Mouse (Mus musculus): ENCODE data around the gene 4921501E09Rik. TPM values are rescaled to one million over a fixed set of nuclear protein-coding genes. Genes with fewer than 3 reads are reported as not detected.
A peak's percentile ranks its signal among the peaks of the same experiment; 100 is the strongest.
"Not testable (repeated sequence)": the region's sequence is repeated elsewhere in the genome, so short reads cannot be mapped to it uniquely, and the experiment has no call there.

Gene 4921501E09Rik
- total RNA-seq (2021) = not detected
- long read RNA-seq, experiment 1 = 0 reads
- long read RNA-seq, experiment 2 = 0 reads

DNA sequence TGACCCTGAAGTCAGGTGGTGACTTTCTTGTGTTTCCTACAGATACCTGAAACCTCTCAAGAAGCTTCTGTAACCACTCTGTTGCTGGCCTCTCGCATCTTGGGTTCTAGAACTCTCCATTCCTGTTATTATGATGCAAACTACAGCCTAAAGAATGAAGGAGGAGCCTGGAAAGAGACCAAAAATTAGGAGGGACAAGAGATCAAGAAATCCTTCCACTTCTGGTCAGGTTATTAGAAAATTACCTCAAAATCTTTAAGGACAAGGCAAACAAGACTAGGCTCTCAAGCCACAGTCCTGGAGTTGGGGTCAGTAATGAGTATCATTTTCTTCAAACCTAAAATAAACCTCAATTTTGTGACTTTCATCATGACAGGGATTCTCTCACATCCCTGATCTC lies at the start of gene 4921501E09Rik:
Gene 4921501E09Rik, minus strand, starts transcription at position 101 of the 400 bp plus-strand sequence.
- H3K4me3 ChIP-seq = no peak within 1 kb of the TSS
- no peak for TF ChIP-seq CTCF (IDR thresholded peaks at IDR 0.05)
- H3K27ac ChIP-seq = no peak within 1 kb of the TSS
- intact Hi-C loops (cut with DNase I) = no loop called here
- no peak for DNase-seq

DNA sequence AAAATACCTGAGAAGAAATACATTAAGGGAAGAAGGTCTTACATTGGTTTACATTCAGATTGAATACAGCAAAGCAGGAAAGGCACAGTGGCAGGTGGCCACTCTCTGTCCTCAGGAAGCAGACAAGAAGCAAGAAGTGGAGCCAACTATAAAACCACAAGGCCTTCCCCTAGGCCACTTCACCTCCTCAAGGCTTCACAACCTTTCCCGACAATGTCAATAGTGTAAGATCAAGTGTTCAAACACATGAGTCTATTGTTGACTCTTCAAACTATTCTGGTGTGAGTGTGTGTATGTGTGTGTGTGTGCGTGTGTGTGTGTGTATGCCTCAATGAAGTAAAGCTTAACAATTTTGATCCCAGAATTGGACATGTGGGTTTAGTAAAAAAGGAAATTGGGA lies 29.5 kb upstream of the 4921501E09Rik start:
- no peak for DNase-seq
- intact Hi-C loops (cut with DNase I) = no loop called here
- Histone ChIP-seq H3K4me3 (no peak overlapping the region), H3K27ac (no peak overlapping the region)
- no peak for TF ChIP-seq CTCF (IDR thresholded peaks at IDR 0.05)

DNA sequence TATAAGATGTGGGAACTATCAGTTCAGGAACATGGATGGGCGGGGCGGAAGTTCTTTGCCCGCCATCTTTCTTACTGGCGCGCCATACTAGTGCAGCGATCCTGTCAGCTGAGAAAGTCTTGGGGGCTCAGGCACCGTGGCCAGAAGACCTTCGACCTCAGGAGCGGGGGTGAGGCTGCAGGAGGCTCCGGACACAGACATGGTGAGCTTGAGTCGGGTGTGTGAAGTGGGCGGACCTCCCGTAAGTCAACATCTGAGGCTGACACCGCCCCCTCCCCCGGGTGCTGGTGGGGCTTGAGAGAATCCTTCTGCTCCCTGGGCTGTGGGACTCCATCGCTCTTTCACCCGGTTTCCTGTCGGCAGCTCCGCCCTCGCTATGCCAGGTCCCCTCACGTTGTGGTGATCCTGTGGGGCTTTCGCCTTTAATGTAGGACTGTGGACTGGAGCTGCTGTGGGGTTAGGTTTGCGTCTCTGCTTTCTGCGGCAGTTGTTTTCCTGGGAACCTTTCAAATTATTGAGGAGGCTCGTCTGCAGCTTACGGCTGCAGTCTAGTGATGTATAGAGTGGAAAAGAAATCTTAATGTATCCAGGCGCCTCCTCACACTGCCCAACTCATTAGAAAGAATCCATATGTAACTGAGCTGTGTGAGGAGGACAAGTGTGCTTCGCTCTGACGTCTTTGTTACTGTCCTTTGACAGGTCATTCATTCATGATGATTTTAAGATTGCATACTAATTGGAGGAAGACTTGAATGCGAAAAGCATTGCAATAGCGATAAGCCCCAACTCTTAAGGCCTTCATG lies 24.7 kb upstream of the 4921501E09Rik start:
- Histone ChIP-seq H3K4me3 (peak overlapping the region; percentile 83), H3K27ac (peak overlapping the region; percentile 93)
- TF ChIP-seq CTCF (IDR thresholded peaks at IDR 0.05) = no peak
- peak; percentile 86 for DNase-seq
- intact Hi-C loops (cut with DNase I) = loop anchor here (5.0 kb wide), 1 partner anchor 265 kb away; the partner anchor contains the start of gene Zfp81

DNA sequence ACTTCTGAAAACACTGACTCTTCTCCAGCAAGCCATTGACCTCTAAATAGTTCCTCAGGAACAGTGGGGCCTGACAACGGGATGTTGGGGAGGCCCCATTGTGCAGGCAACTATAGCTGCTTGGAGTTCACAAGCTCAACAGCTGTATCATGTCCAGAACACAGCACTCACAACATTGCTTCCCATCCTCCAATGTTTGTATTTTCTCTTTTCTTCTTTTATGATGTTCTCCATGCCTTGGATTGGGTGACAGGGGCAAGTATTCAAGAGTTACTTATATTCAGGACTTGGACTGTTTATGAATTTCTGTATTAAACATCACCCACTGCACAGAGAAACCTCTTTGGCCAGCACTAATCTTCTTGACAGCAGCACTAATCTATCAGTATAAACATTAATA lies 23.8 kb upstream of the 4921501E09Rik start:
- no peak for DNase-seq
- Histone ChIP-seq H3K27ac (peak overlapping the region; percentile 93), H3K4me3 (peak overlapping the region; percentile 83)
- intact Hi-C loops (cut with DNase I) = loop anchor here (5.0 kb wide), 1 partner anchor 266 kb away; the partner anchor contains the start of gene Zfp81
- no peak for TF ChIP-seq CTCF (IDR thresholded peaks at IDR 0.05)

- peak within 1 kb of the TSS; percentile 98 for H3K27ac ChIP-seq
- DNase-seq = peak; percentile 97
- intact Hi-C loops (cut with DNase I) = loop anchor here (5.0 to 10.0 kb wide), 3 partner anchors 57 to 305 kb away; partner anchors contain the start of genes Zfp472, Zfp763 and Zfp871
- peak within 1 kb of the TSS; percentile 79 for H3K4me3 ChIP-seq
- no peak for TF ChIP-seq CTCF (IDR thresholded peaks at IDR 0.05)
Observed at GRCm38 (mm10) chr17:33089220-33089949, 21.5 kb upstream of the 4921501E09Rik start, which contains the start of gene Zfp563. Gene Zfp563, plus strand, starts transcription at chr17:33089310.

GRCm38 (mm10) chr17:33063001-33063400 lies 4.9 kb downstream of the 4921501E09Rik start:
- Histone ChIP-seq H3K4me3 (no peak overlapping the region), H3K27ac (no peak overlapping the region)
- no peak for DNase-seq
- intact Hi-C loops (cut with DNase I) = no loop called here
- TF ChIP-seq CTCF (IDR thresholded peaks at IDR 0.05) = no peak

GRCm38 (mm10) chr17:33058791-33059190 lies 9.1 kb downstream of the 4921501E09Rik start:
- intact Hi-C loops (cut with DNase I) = no loop called here
- no peak overlapping the region for H3K4me3 ChIP-seq
- H3K27ac ChIP-seq = no peak overlapping the region
- no peak for DNase-seq
- TF ChIP-seq CTCF (IDR thresholded peaks at IDR 0.05) = no peak

DNA sequence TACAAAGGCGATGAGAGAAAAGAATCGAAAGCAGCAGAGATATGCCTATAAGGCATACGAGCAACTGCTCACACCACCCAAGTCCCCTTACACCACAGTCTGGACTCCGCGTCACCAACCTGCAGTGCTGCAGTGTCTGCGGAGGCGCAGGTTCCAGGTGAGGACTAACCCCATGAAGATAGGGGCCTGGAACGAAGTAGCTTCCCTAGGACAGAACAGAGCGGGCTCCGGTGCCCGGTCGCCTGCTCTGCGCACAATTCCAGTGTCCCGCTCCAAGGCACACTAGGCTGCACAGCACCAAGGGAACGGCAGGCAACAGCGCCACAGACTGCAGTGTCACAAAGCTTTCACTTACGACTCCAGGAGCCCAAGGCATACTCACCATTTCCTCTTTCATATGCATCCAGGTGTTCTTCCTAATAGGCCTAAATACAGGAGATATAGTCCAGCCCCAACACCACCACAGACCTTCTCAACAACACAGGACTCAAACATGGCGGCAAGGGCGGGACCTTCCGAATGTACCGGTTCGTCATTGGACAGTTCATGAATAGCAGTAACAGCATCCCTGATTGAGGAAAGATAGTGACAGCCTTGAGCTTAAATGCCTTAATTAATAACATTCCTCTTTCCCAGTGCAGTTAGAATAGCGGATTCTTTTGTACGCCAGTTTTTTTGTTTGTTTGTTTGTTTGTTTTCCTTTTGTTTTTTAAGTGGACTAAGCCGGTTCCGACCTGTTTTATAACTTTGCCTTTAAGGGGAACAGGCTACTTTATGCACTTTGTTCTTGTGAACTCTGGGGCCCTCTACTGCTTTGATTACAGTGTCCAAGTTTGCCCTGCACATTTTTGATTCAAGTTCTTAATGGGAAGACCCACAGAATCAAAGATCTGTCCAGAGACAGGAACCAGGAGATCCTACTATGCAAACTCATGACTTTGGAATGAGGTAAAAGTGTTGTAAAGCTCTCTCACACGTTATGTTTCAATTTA lies 34.7 kb downstream of the 4921501E09Rik start, which contains the start of gene Zfp763:
Gene Zfp763, minus strand, starts transcription at position 503 of the 992 bp plus-strand sequence.
- peak within 1 kb of the TSS; percentile 83 for H3K27ac ChIP-seq
- intact Hi-C loops (cut with DNase I) = loop anchor here (5.0 kb wide), 1 partner anchor 54 kb away; the partner anchor contains the start of gene Zfp563
- peak within 1 kb of the TSS; percentile 96 for H3K4me3 ChIP-seq

GRCm38 (mm10) chr17:33032376-33032775 lies 35.5 kb downstream of the 4921501E09Rik start:
- intact Hi-C loops (cut with DNase I) = loop anchor here (5.0 kb wide), 1 partner anchor 55 kb away; the partner anchor contains the start of gene Zfp563
- Histone ChIP-seq H3K4me3 (peak overlapping the region; percentile 96), H3K27ac (no peak overlapping the region)
- no peak for TF ChIP-seq CTCF (IDR thresholded peaks at IDR 0.05)
- no peak for DNase-seq

More for the DNA sequence above, 34.7 kb downstream of the 4921501E09Rik start, which contains the start of gene Zfp763:
- peak; percentile 82 for DNase-seq
- peak; percentile 4; the same call in 1 of the 2 replicates for TF ChIP-seq CTCF (IDR thresholded peaks at IDR 0.05)

GRCm38 (mm10) chr17:33020434-33020833 lies 47.4 kb downstream of the 4921501E09Rik start:
- DNase-seq; intact Hi-C loops (cut with DNase I); H3K4me3 ChIP-seq; H3K27ac ChIP-seq: not testable (repeated sequence)

Other genes starting within 250 kb of the 4921501E09Rik start
- 1 to 10 TPM; 5.6 to 7.4 TPM for gene Zfp799, start 237.8 kb downstream of the 4921501E09Rik start, total RNA-seq (2021)
- 1 to 10 TPM; 6.7 to 8.5 TPM for gene Zfp870, start 176.4 kb downstream of the 4921501E09Rik start, total RNA-seq (2021)
- under 1 TPM in 1 of 2 experiments, not detected in 1; 0.17 TPM for gene Cyp4f14, start 150.7 kb downstream of the 4921501E09Rik start, total RNA-seq (2021)
- 10 to 100 TPM in 1 of 2 experiments, 1 to 10 TPM in 1; 8.8 to 11.0 TPM for gene Cyp4f13, start 120.7 kb downstream of the 4921501E09Rik start, total RNA-seq (2021)
- gene Zfp472, start 102.2 kb downstream of the 4921501E09Rik start, total RNA-seq (2021) = 1 to 10 TPM; 1.1 to 1.2 TPM
- 1 to 10 TPM; 4.4 to 5.0 TPM for gene Zfp952, start 74.9 kb downstream of the 4921501E09Rik start, total RNA-seq (2021)
- 1 to 10 TPM; 2.6 to 3.2 TPM for gene Zfp763, start 34.7 kb downstream of the 4921501E09Rik start, total RNA-seq (2021)
- 1 to 10 TPM; 3.5 to 5.0 TPM for gene Zfp563, start 21.3 kb upstream of the 4921501E09Rik start, total RNA-seq (2021)
- under 1 TPM; 0.28 to 0.59 TPM for gene Morc2b, start 71.6 kb upstream of the 4921501E09Rik start, total RNA-seq (2021)
- gene Olfr55, start 100.4 kb upstream of the 4921501E09Rik start, total RNA-seq (2021) = not detected
- not detected for gene Olfr239, start 123.2 kb upstream of the 4921501E09Rik start, total RNA-seq (2021)
- under 1 TPM; 0.18 to 0.42 TPM for gene Olfr1564, start 153.6 kb upstream of the 4921501E09Rik start, total RNA-seq (2021)
- 1 to 10 TPM; 4.7 to 5.7 TPM for gene Zfp955a, start 187.1 kb upstream of the 4921501E09Rik start, total RNA-seq (2021)
- not detected for gene Olfr63, start 196.6 kb upstream of the 4921501E09Rik start, total RNA-seq (2021)
- 10 to 100 TPM in 1 of 2 experiments, 1 to 10 TPM in 1; 9.4 to 13.5 TPM for gene Zfp955b, start 221.5 kb upstream of the 4921501E09Rik start, total RNA-seq (2021)